Mouse (Mus musculus): Measurements from ENCODE around the gene Ikzf4.
"Not testable (repeated sequence)": the region's sequence is repeated elsewhere in the genome, so short reads cannot be mapped to it uniquely, and the experiment has no call there.

DNA sequence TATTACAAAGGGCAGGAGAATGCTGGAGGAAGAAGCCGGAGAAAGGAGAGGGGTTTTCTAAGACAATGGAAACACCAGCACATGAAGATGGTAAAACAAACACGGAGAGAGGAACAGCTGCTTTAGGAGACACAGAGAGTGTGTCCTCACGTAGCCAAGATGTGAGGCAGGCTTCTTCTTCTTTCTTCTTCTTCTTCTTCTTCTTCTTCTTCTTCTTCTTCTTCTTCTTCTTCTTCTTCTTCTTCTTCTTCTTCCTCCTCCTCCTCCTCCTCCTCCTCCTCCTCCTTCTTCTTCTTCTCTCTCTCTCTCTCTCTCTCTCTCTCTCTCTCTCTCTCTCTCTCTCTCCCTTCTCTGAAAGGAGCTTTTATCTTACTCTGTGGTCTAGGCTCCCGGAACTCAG is 32.0 kb downstream of the Ikzf4 start:
- TF ChIP-seq MYOD1 (IDR thresholded peaks at IDR 0.05; ENCODE audit: control insufficient read depth, insufficient read length, low read depth); CEBPB (IDR thresholded peaks at IDR 0.05; ENCODE audit: low read depth); CTCF (IDR thresholded peaks at IDR 0.05; ENCODE audit: control insufficient read depth, insufficient read depth, insufficient read length); MAX (IDR thresholded peaks at IDR 0.05); USF1 (IDR thresholded peaks at IDR 0.05; ENCODE audit: low read depth); FOSL1 (IDR thresholded peaks at IDR 0.05; ENCODE audit: insufficient read depth, low read length, poor library complexity, severe bottlenecking): not testable (repeated sequence)

Measured in C2C12 (cell line).